Mouse (Mus musculus): Measurements from ENCODE around the gene Zfp39. TPM values are rescaled to one million over a fixed set of nuclear protein-coding genes. Genes with fewer than 3 reads are reported as not detected.

The Zfp39 gene
- polyA plus RNA-seq (2017; shearing (Covaris generic)) = 16.8 TPM

GRCm38 (mm10) chr11:58903511-58904409 is at the start of gene Zfp39:
Zfp39 (minus strand) TSS chr11:58904225.

GRCm38 (mm10) chr11:58948542-58949479 is 44.8 kb upstream of the Zfp39 start, which contains the start of gene Hist3h2ba:
Hist3h2ba (plus strand) TSS chr11:58948920.

GRCm38 (mm10) chr11:58938322-58939087 is 34.5 kb upstream of the Zfp39 start, which contains the start of gene Rnf187:
Rnf187 (minus strand) TSS chr11:58938916.

GRCm38 (mm10) chr11:58917745-58918366 is 13.8 kb upstream of the Zfp39 start, which contains the start of gene Btnl10:
Btnl10 (plus strand) TSS chr11:58917908.

GRCm38 (mm10) chr11:58867039-58867953 is 36.7 kb downstream of the Zfp39 start, which contains the start of gene 2810021J22Rik:
2810021J22Rik (plus strand) TSS chr11:58867216.

GRCm38 (mm10) chr11:58846919-58847461 is 57.0 kb downstream of the Zfp39 start, which contains the start of gene Gm12258:
Gm12258 (plus strand) TSS chr11:58847158.

GRCm38 (mm10) chr11:58838951-58839350 is 65.1 kb downstream of the Zfp39 start, which contains the start of gene Olfr311:
Olfr311 (plus strand) TSS chr11:58839251.

Other genes starting within 250 kb of the Zfp39 start
- gene Olfr322, start 245.4 kb downstream of the Zfp39 start, polyA plus RNA-seq (2017; shearing (Covaris generic)) = not detected
- gene Olfr320, start 223.1 kb downstream of the Zfp39 start, polyA plus RNA-seq (2017; shearing (Covaris generic)) = not detected
- gene Olfr319, start 205.1 kb downstream of the Zfp39 start, polyA plus RNA-seq (2017; shearing (Covaris generic)) = not detected
- not detected for gene Olfr318, start 180.2 kb downstream of the Zfp39 start, polyA plus RNA-seq (2017; shearing (Covaris generic))
- not detected for gene Olfr317, start 165.0 kb downstream of the Zfp39 start, polyA plus RNA-seq (2017; shearing (Covaris generic))
- not detected for gene Olfr316, start 151.5 kb downstream of the Zfp39 start, polyA plus RNA-seq (2017; shearing (Covaris generic))
- not detected for gene Olfr315, start 131.0 kb downstream of the Zfp39 start, polyA plus RNA-seq (2017; shearing (Covaris generic))
- not detected for gene Olfr314, start 121.3 kb downstream of the Zfp39 start, polyA plus RNA-seq (2017; shearing (Covaris generic))
- not detected for gene Fam183b, start 102.3 kb downstream of the Zfp39 start, polyA plus RNA-seq (2017; shearing (Covaris generic))
- not detected for gene Olfr313, start 89.2 kb downstream of the Zfp39 start, polyA plus RNA-seq (2017; shearing (Covaris generic))
- not detected for gene Olfr312, start 75.0 kb downstream of the Zfp39 start, polyA plus RNA-seq (2017; shearing (Covaris generic))
- not detected for gene Olfr311, start 65.0 kb downstream of the Zfp39 start, polyA plus RNA-seq (2017; shearing (Covaris generic))
- gene Gm12258, start 57.1 kb downstream of the Zfp39 start, polyA plus RNA-seq (2017; shearing (Covaris generic)) = 14.7 TPM
- gene 2810021J22Rik, start 37.0 kb downstream of the Zfp39 start, polyA plus RNA-seq (2017; shearing (Covaris generic)) = 16.0 TPM
- not detected for gene Btnl10, start 13.7 kb upstream of the Zfp39 start, polyA plus RNA-seq (2017; shearing (Covaris generic))
- 12.3 TPM for gene Rnf187, start 34.7 kb upstream of the Zfp39 start, polyA plus RNA-seq (2017; shearing (Covaris generic))
- gene Hist3h2ba, start 44.7 kb upstream of the Zfp39 start, polyA plus RNA-seq (2017; shearing (Covaris generic)) = 17.8 TPM
- 23.3 TPM for gene Hist3h2a, start 50.5 kb upstream of the Zfp39 start, polyA plus RNA-seq (2017; shearing (Covaris generic))
- 0.11 TPM for gene Trim17, start 50.5 kb upstream of the Zfp39 start, polyA plus RNA-seq (2017; shearing (Covaris generic))
- 45.5 TPM for gene Trim11, start 73.9 kb upstream of the Zfp39 start, polyA plus RNA-seq (2017; shearing (Covaris generic))
- gene Obscn, start 232.2 kb upstream of the Zfp39 start, polyA plus RNA-seq (2017; shearing (Covaris generic)) = not detected

Measured in inflammation-experienced regulatory T-cells, adult 16 weeks (primary cell).